Mouse (Mus musculus): ENCODE measurements around the gene Cfap74.

Gene Cfap74

GRCm38 (mm10) chr4:155409058-155409776 is at the start of gene Cfap74:
Gene Cfap74 (plus strand): TSS chr4:155409190.
- in situ Hi-C loops (cut with MboI; ENCODE audit: low pct_unique_long_range_greater_than_20kb in 1 of 2, low sequenced_read_pairs in 2 of 2, unreplicated experiment in 1 of 2), result no loop called here

GRCm38 (mm10) chr4:155359560-155360464 is 49.2 kb upstream of the Cfap74 start:
- in situ Hi-C loops (cut with MboI; ENCODE audit: low pct_unique_long_range_greater_than_20kb in 1 of 2, low sequenced_read_pairs in 2 of 2, unreplicated experiment in 1 of 2), result loop anchor here in 1 of 2 experiments (25.0 kb wide), 1 partner anchor 227 kb away; no protein-coding TSS in a partner anchor

- in situ Hi-C loops (cut with MboI; ENCODE audit: low pct_unique_long_range_greater_than_20kb in 1 of 2, low sequenced_read_pairs in 2 of 2, unreplicated experiment in 1 of 2), result loop anchor here in 1 of 2 experiments (25.0 kb wide), 1 partner anchor 226 kb away; no protein-coding TSS in a partner anchor
These were observed 48.1 kb upstream of the Cfap74 start for GRCm38 (mm10) chr4:155360856-155361255.

GRCm38 (mm10) chr4:155361303-155361791 is 47.6 kb upstream of the Cfap74 start, which contains the start of gene Prkcz:
Gene Prkcz (minus strand): TSS chr4:155361361.
- in situ Hi-C loops (cut with MboI; ENCODE audit: low pct_unique_long_range_greater_than_20kb in 1 of 2, low sequenced_read_pairs in 2 of 2, unreplicated experiment in 1 of 2), result loop anchor here in 1 of 2 experiments (25.0 kb wide), 1 partner anchor 226 kb away; no protein-coding TSS in a partner anchor

- in situ Hi-C loops (cut with MboI; ENCODE audit: low pct_unique_long_range_greater_than_20kb in 1 of 2, low sequenced_read_pairs in 2 of 2, unreplicated experiment in 1 of 2), result loop anchor here in 1 of 2 experiments (25.0 kb wide), 1 partner anchor 225 kb away; no protein-coding TSS in a partner anchor
These were observed 46.5 kb upstream of the Cfap74 start for GRCm38 (mm10) chr4:155362443-155362842.

GRCm38 (mm10) chr4:155366784-155367183 is 42.2 kb upstream of the Cfap74 start:
- in situ Hi-C loops (cut with MboI; ENCODE audit: low pct_unique_long_range_greater_than_20kb in 1 of 2, low sequenced_read_pairs in 2 of 2, unreplicated experiment in 1 of 2), result loop anchor here in 1 of 2 experiments (25.0 kb wide), 1 partner anchor 221 kb away; no protein-coding TSS in a partner anchor

GRCm38 (mm10) chr4:155367739-155368138 is 41.3 kb upstream of the Cfap74 start:
- in situ Hi-C loops (cut with MboI; ENCODE audit: low pct_unique_long_range_greater_than_20kb in 1 of 2, low sequenced_read_pairs in 2 of 2, unreplicated experiment in 1 of 2), result loop anchor here in 1 of 2 experiments (25.0 kb wide), 1 partner anchor 220 kb away; no protein-coding TSS in a partner anchor

- in situ Hi-C loops (cut with MboI; ENCODE audit: low pct_unique_long_range_greater_than_20kb in 1 of 2, low sequenced_read_pairs in 2 of 2, unreplicated experiment in 1 of 2), result loop anchor here in 1 of 2 experiments (25.0 kb wide), 1 partner anchor 219 kb away; no protein-coding TSS in a partner anchor
These were observed 40.3 kb upstream of the Cfap74 start for GRCm38 (mm10) chr4:155368684-155369083.

GRCm38 (mm10) chr4:155370737-155371715 is 38.0 kb upstream of the Cfap74 start:
- in situ Hi-C loops (cut with MboI; ENCODE audit: low pct_unique_long_range_greater_than_20kb in 1 of 2, low sequenced_read_pairs in 2 of 2, unreplicated experiment in 1 of 2), result loop anchor here in 1 of 2 experiments (25.0 kb wide), 1 partner anchor 216 kb away; no protein-coding TSS in a partner anchor

- in situ Hi-C loops (cut with MboI; ENCODE audit: low pct_unique_long_range_greater_than_20kb in 1 of 2, low sequenced_read_pairs in 2 of 2, unreplicated experiment in 1 of 2), result loop anchor here in 1 of 2 experiments (25.0 kb wide), 1 partner anchor 215 kb away; no protein-coding TSS in a partner anchor
These were observed 36.9 kb upstream of the Cfap74 start for GRCm38 (mm10) chr4:155371797-155372735.

GRCm38 (mm10) chr4:155381974-155382373 is 27.0 kb upstream of the Cfap74 start:
- in situ Hi-C loops (cut with MboI; ENCODE audit: low pct_unique_long_range_greater_than_20kb in 1 of 2, low sequenced_read_pairs in 2 of 2, unreplicated experiment in 1 of 2), result no loop called here

- in situ Hi-C loops (cut with MboI; ENCODE audit: low pct_unique_long_range_greater_than_20kb in 1 of 2, low sequenced_read_pairs in 2 of 2, unreplicated experiment in 1 of 2), result no loop called here
These were observed 26.2 kb upstream of the Cfap74 start for GRCm38 (mm10) chr4:155382752-155383151.

- in situ Hi-C loops (cut with MboI; ENCODE audit: low pct_unique_long_range_greater_than_20kb in 1 of 2, low sequenced_read_pairs in 2 of 2, unreplicated experiment in 1 of 2), result no loop called here
These were observed 25.7 kb upstream of the Cfap74 start for GRCm38 (mm10) chr4:155383326-155383725.

- in situ Hi-C loops (cut with MboI; ENCODE audit: low pct_unique_long_range_greater_than_20kb in 1 of 2, low sequenced_read_pairs in 2 of 2, unreplicated experiment in 1 of 2), result no loop called here
These were observed 21.8 kb upstream of the Cfap74 start for GRCm38 (mm10) chr4:155387166-155387565.

GRCm38 (mm10) chr4:155395471-155395870 is 13.5 kb upstream of the Cfap74 start:
- in situ Hi-C loops (cut with MboI; ENCODE audit: low pct_unique_long_range_greater_than_20kb in 1 of 2, low sequenced_read_pairs in 2 of 2, unreplicated experiment in 1 of 2), result no loop called here

GRCm38 (mm10) chr4:155396751-155397150 is 12.2 kb upstream of the Cfap74 start:
- in situ Hi-C loops (cut with MboI; ENCODE audit: low pct_unique_long_range_greater_than_20kb in 1 of 2, low sequenced_read_pairs in 2 of 2, unreplicated experiment in 1 of 2), result no loop called here
